Mouse (Mus musculus) testis, adult 10 weeks (tissue): ENCODE measurements around the gene Rbbp7. TPM values are rescaled to one million over a fixed set of nuclear protein-coding genes. Genes with fewer than 3 reads are reported as not detected.

ENCODE experiments used
- polyA plus RNA-seq: library from polyadenylated mRNA; stranded (reverse); fragments of 350-450 nt; fragmentation: Illumina TruSeq; extraction: RNeasy Lipid Tissue Mini Kit (QIAGEN cat#74804); gene quantifications from one replicate; pipeline ENCODE4 v1.2.3, GENCODE M21; 2014; ENCODE audit warnings: low read depth, low replicate concordance

Rbbp7 gene
- 175 TPM for polyA plus RNA-seq

GRCm38 (mm10) chrX:162760115-162760942, at the start of gene Rbbp7:
Rbbp7 (plus strand) TSS chrX:162760402.

Other genes with a start within 250 kb of the Rbbp7 start
- gene Reps2, start 116.8 kb upstream of the Rbbp7 start, polyA plus RNA-seq: 6.1 TPM
- 12.7 TPM for gene Txlng, start 69.1 kb downstream of the Rbbp7 start, polyA plus RNA-seq
- gene Syap1, start 128.0 kb downstream of the Rbbp7 start, polyA plus RNA-seq: 80.2 TPM
- gene Ctps2, start 140.8 kb downstream of the Rbbp7 start, polyA plus RNA-seq: 16.5 TPM
- gene S100g, start 204.2 kb downstream of the Rbbp7 start, polyA plus RNA-seq: not detected